Mouse (Mus musculus) lung, postnatal 0 days (tissue): ENCODE results near the gene Atg7. TPM values are rescaled to one million over a fixed set of nuclear protein-coding genes. Genes with fewer than 3 reads are reported as not detected.

ENCODE experiments used
- ATAC-seq: fragments of 200-750 bp; cut with Nextera tagmentation; 2 replicates; pipeline ENCODE4 v1.8.0; 2017; ENCODE audit warnings: moderate library complexity
- DNase-seq: peaks from one replicate; pipeline ENCODE4 v3.0.0-alpha.2; 2016; ENCODE audit warnings: low spot score
- H3K27ac ChIP-seq: fragments of 300-500 bp; sonication (generic); 2 replicates; pipeline ENCODE4 v1.5.1; 2014; ENCODE audit warnings: antibody characterized with exemption, mild to moderate bottlenecking, low read length, mixed read lengths
- H3K27me3 ChIP-seq: fragments of 300-500 bp; sonication (generic); replicated peaks from 2 replicates; pipeline ENCODE4 v1.6.1; 2014; ENCODE audit warnings: low read length, mixed read lengths; ENCODE audit not compliant: insufficient read depth
- H3K36me3 ChIP-seq: fragments of 300-500 bp; sonication (generic); 2 replicates; pipeline ENCODE4 v1.6.1; 2014; ENCODE audit warnings: low read length, mixed read lengths; ENCODE audit not compliant: insufficient read depth
- H3K4me1 ChIP-seq: fragments of 300-500 bp; sonication (generic); 2 replicates; pipeline ENCODE4 v1.6.1; 2014; ENCODE audit warnings: antibody characterized with exemption, low read depth, low read length, mixed read lengths; ENCODE audit not compliant: insufficient read depth
- H3K4me2 ChIP-seq: fragments of 300-500 bp; sonication (generic); replicated peaks from 2 replicates; pipeline ENCODE4 v1.6.1; 2014; ENCODE audit warnings: low read depth, mild to moderate bottlenecking, low read length, moderate library complexity, mixed read lengths
- H3K4me3 ChIP-seq: fragments of 300-500 bp; sonication (generic); 2 replicates; pipeline ENCODE4 v1.5.1; 2014; ENCODE audit warnings: low read depth, low read length
- H3K9ac ChIP-seq: fragments of 300-500 bp; sonication (generic); replicated peaks from 2 replicates; pipeline ENCODE4 v1.6.1; 2014; ENCODE audit warnings: low read depth, mild to moderate bottlenecking
- H3K9me3 ChIP-seq: fragments of 300-500 bp; sonication (generic); 2 replicates; pipeline ENCODE4 v1.6.1; 2016; ENCODE audit warnings: low read length, mixed read lengths
- CTCF ChIP-seq: IDR thresholded peaks from 2 replicates; pipeline ENCODE4 v1.5.1; 2016; ENCODE audit warnings: antibody characterized with exemption, mild to moderate bottlenecking
- EP300 ChIP-seq: IDR thresholded peaks from 2 replicates; pipeline ENCODE4 v1.6.1; 2016; ENCODE audit warnings: antibody characterized with exemption, mild to moderate bottlenecking, control low read depth
- WGBS: fragments of 180-500 bp; shearing (Covaris S2); extraction: QIAGEN DNeasy Blood & Tissue Kit; methylation state at CpG from one replicate; pipeline ENCODE4 v1.1.7; 2014; 5-methylcytosine and 5-hydroxymethylcytosine counted together
- polyA plus RNA-seq: library from polyadenylated mRNA; unstranded; fragments of >200 nt; fragmentation: Nextera tagmentation; extraction: Ambion mirVana; gene quantifications from 2 replicates; pipeline ENCODE4 v1.2.1, GENCODE M21; 2015

Atg7 gene
- polyA plus RNA-seq, 1 experiment from 2014 or later: 18.4 TPM

GRCm38 (mm10) chr6:114896281-114896680, 253.4 kb downstream of the Atg7 start:
- H3K4me2 ChIP-seq: no peak overlapping the region
- peak; percentile 47 for DNase-seq
- H3K27ac ChIP-seq: no peak overlapping the region
- no peak overlapping the region for H3K9ac ChIP-seq
- ATAC-seq: no peak
- peaks cover 43% of the 10 kb centered on the region for H3K4me1 ChIP-seq
- H3K9me3 ChIP-seq: no peaks in the 10 kb centered on the region
- 27% methylated on average over 2 of the region's 2 CpGs for WGBS
- no peaks in the 10 kb centered on the region for H3K27me3 ChIP-seq
- no peaks in the 10 kb centered on the region for H3K36me3 ChIP-seq
- TF ChIP-seq CTCF: no peak
- no peak for TF ChIP-seq EP300
- no peak overlapping the region for H3K4me3 ChIP-seq

- H3K9ac ChIP-seq: no peak overlapping the region
- TF ChIP-seq EP300 (no peak), CTCF (no peak)
- peak overlapping the region; percentile 48; the same call in 1 of the 2 replicates for H3K27ac ChIP-seq
- ATAC-seq: no peak
- 82% methylated on average over 4 of the region's 4 CpGs for WGBS
- H3K4me3 ChIP-seq: no peak overlapping the region
- H3K36me3 ChIP-seq: no peaks in the 10 kb centered on the region
- H3K9me3 ChIP-seq: no peaks in the 10 kb centered on the region
- DNase-seq: no peak
- no peaks in the 10 kb centered on the region for H3K27me3 ChIP-seq
- peaks cover 44% of the 10 kb centered on the region for H3K4me1 ChIP-seq
- no peak overlapping the region for H3K4me2 ChIP-seq
Observed at GRCm38 (mm10) chr6:114898949-114899348, 256.1 kb downstream of the Atg7 start.

GRCm38 (mm10) chr6:114899652-114900051, 256.8 kb downstream of the Atg7 start:
- no peaks in the 10 kb centered on the region for H3K9me3 ChIP-seq
- H3K27me3 ChIP-seq: no peaks in the 10 kb centered on the region
- no peak overlapping the region for H3K9ac ChIP-seq
- TF ChIP-seq CTCF: no peak
- no peak for TF ChIP-seq EP300
- H3K4me3 ChIP-seq: no peak overlapping the region
- ATAC-seq (peak; percentile 10; the same call in 1 of the 2 replicates), DNase-seq (peak; percentile 60)
- H3K4me2 ChIP-seq: no peak overlapping the region
- 12% methylated on average over 7 of the region's 7 CpGs for WGBS
- H3K4me1 ChIP-seq: peaks cover 42% of the 10 kb centered on the region
- H3K27ac ChIP-seq: peak overlapping the region; percentile 4
- H3K36me3 ChIP-seq: no peaks in the 10 kb centered on the region

GRCm38 (mm10) chr6:114900194-114900593, 257.3 kb downstream of the Atg7 start:
- ATAC-seq: no peak
- Histone ChIP-seq H3K4me2 (no peak overlapping the region), H3K27me3 (no peaks in the 10 kb centered on the region), H3K4me1 (peaks cover 44% of the 10 kb centered on the region), H3K27ac (peak overlapping the region; percentile 4), H3K4me3 (no peak overlapping the region), H3K9ac (no peak overlapping the region), H3K9me3 (no peaks in the 10 kb centered on the region), H3K36me3 (no peaks in the 10 kb centered on the region)
- 28% methylated on average over 10 of the region's 10 CpGs for WGBS
- DNase-seq: no peak
- no peak for TF ChIP-seq EP300
- no peak for TF ChIP-seq CTCF

- Histone ChIP-seq H3K4me3 (no peak overlapping the region), H3K27me3 (no peaks in the 10 kb centered on the region), H3K27ac (peak overlapping the region; percentile 55), H3K4me2 (peak overlapping the region; percentile 19), H3K9ac (no peak overlapping the region), H3K4me1 (peaks cover 49% of the 10 kb centered on the region; the same call in 1 of the 2 replicates), H3K9me3 (no peaks in the 10 kb centered on the region), H3K36me3 (no peaks in the 10 kb centered on the region)
- DNase-seq (peak; percentile 85), ATAC-seq (peak; percentile 87)
- TF ChIP-seq CTCF: no peak
- TF ChIP-seq EP300: peak; percentile 90
- 6% methylated on average over 12 of the region's 12 CpGs for WGBS
Observed at GRCm38 (mm10) chr6:114901321-114901824, 258.5 kb downstream of the Atg7 start.

GRCm38 (mm10) chr6:114901921-114902320, 259.0 kb downstream of the Atg7 start:
- peak overlapping the region; percentile 55 for H3K27ac ChIP-seq
- H3K4me1 ChIP-seq: peaks cover 49% of the 10 kb centered on the region; the same call in 1 of the 2 replicates
- no peak overlapping the region for H3K9ac ChIP-seq
- 8% methylated on average over 4 of the region's 4 CpGs for WGBS
- H3K4me2 ChIP-seq: peak overlapping the region; percentile 19
- TF ChIP-seq EP300 (no peak), CTCF (no peak)
- no peaks in the 10 kb centered on the region for H3K36me3 ChIP-seq
- DNase-seq (no peak), ATAC-seq (peak; percentile 24; the same call in 1 of the 2 replicates)
- H3K4me3 ChIP-seq: no peak overlapping the region
- H3K9me3 ChIP-seq: no peaks in the 10 kb centered on the region
- no peaks in the 10 kb centered on the region for H3K27me3 ChIP-seq

- DNase-seq (no peak), ATAC-seq (no peak)
- peaks cover 54% of the 10 kb centered on the region; the same call in 1 of the 2 replicates for H3K4me1 ChIP-seq
- H3K4me3 ChIP-seq: no peak overlapping the region
- no peak overlapping the region for H3K9ac ChIP-seq
- no peaks in the 10 kb centered on the region for H3K36me3 ChIP-seq
- TF ChIP-seq EP300 (no peak), CTCF (no peak)
- H3K27ac ChIP-seq: no peak overlapping the region
- H3K27me3 ChIP-seq: no peaks in the 10 kb centered on the region
- no peaks in the 10 kb centered on the region for H3K9me3 ChIP-seq
- 50% methylated on average over 6 of the region's 6 CpGs for WGBS
- no peak overlapping the region for H3K4me2 ChIP-seq
Observed at GRCm38 (mm10) chr6:114904233-114904632, 261.3 kb downstream of the Atg7 start.
